Mouse (Mus musculus) testis, postnatal 10 days (tissue): ENCODE measurements around the gene Sdccag8.
A peak's percentile ranks its signal among the peaks of the same experiment; 100 is the strongest.

Experiments used
- DNase-seq: peaks from one replicate; pipeline ENCODE4 v3.0.0; 2021; ENCODE audit warnings: low spot score

The Sdccag8 gene

GRCm38 (mm10) chr1:176814591-176815062 lies at the start of gene Sdccag8:
Sdccag8 (plus strand) TSS chr1:176814660.
- DNase-seq: peak; percentile 90

GRCm38 (mm10) chr1:176774533-176774932 lies 39.9 kb upstream of the Sdccag8 start:
- DNase-seq: no peak

GRCm38 (mm10) chr1:176789326-176789725 lies 25.1 kb upstream of the Sdccag8 start:
- DNase-seq: no peak

GRCm38 (mm10) chr1:176792175-176792574 lies 22.3 kb upstream of the Sdccag8 start:
- DNase-seq: no peak

- no peak for DNase-seq
Observed at GRCm38 (mm10) chr1:176798673-176799072, 15.8 kb upstream of the Sdccag8 start.

GRCm38 (mm10) chr1:176800728-176801365 lies 13.6 kb upstream of the Sdccag8 start:
- DNase-seq: no peak

GRCm38 (mm10) chr1:176810161-176810560 lies 4.3 kb upstream of the Sdccag8 start:
- no peak for DNase-seq

- DNase-seq: no peak
Observed at GRCm38 (mm10) chr1:176811892-176812291, 2.6 kb upstream of the Sdccag8 start.

- no peak for DNase-seq
Observed at GRCm38 (mm10) chr1:176812491-176813291, 1.8 kb upstream of the Sdccag8 start.

GRCm38 (mm10) chr1:176813292-176814035 lies 996 bp upstream of the Sdccag8 start:
- DNase-seq: peak; percentile 78

- peak; percentile 99 for DNase-seq
Observed at GRCm38 (mm10) chr1:176814036-176814420, 432 bp upstream of the Sdccag8 start, which contains the start of gene Cep170. Cep170 (minus strand) TSS chr1:176814067.

- no peak for DNase-seq
Observed at GRCm38 (mm10) chr1:176816728-176817127, 2.3 kb downstream of the Sdccag8 start.

- DNase-seq: no peak
Observed at GRCm38 (mm10) chr1:176818147-176818546, 3.7 kb downstream of the Sdccag8 start.

GRCm38 (mm10) chr1:176818763-176819162 lies 4.3 kb downstream of the Sdccag8 start:
- DNase-seq: no peak

- DNase-seq: no peak
Observed at GRCm38 (mm10) chr1:176821929-176822328, 7.5 kb downstream of the Sdccag8 start.

- DNase-seq: no peak
Observed at GRCm38 (mm10) chr1:176822949-176823348, 8.5 kb downstream of the Sdccag8 start.

- DNase-seq: no peak
Observed at GRCm38 (mm10) chr1:176823889-176824288, 9.4 kb downstream of the Sdccag8 start.

GRCm38 (mm10) chr1:176824611-176825010 lies 10.2 kb downstream of the Sdccag8 start:
- no peak for DNase-seq

GRCm38 (mm10) chr1:176825084-176825483 lies 10.6 kb downstream of the Sdccag8 start:
- DNase-seq: no peak

- no peak for DNase-seq
Observed at GRCm38 (mm10) chr1:176826186-176826585, 11.7 kb downstream of the Sdccag8 start.

GRCm38 (mm10) chr1:176826931-176827330 lies 12.5 kb downstream of the Sdccag8 start:
- no peak for DNase-seq

GRCm38 (mm10) chr1:176827365-176827764 lies 12.9 kb downstream of the Sdccag8 start:
- peak; percentile 44 for DNase-seq
